In the genomic region with DNA sequence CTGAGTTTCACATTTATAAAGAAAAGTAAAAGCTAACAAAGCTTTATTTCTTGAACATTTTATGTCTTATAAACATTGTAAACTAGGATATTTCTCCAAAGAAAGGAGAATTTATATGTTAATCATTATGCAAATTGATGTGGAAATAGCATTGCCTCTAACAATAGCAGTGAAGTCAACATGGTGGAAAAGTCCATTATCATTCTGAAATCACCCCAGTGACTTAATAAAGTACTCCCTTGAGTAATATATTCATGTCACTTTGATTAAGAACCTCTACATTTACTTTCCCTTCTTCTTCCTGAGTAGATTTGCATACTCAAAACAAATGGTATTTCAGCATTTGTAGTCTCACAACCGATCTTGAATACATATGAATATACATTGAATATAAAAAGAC, we compare ENCODE assay signal across 11 mouse cellular contexts.
"Had no signal": no experiment of that assay in that cellular context is flagged by ENCODE, and none has a peak within 500 bp of the region (broad histone marks: within the 10 kb centered on the region; RNA-seq: fewer than 3 reads in every experiment).

No protein-coding gene starts in this region.

- H3K27ac ChIP-seq: left cerebral cortex, adult 2 months; limb, embryonic 15.5 days; liver, embryonic 12.5 days; stomach, postnatal 0 days had no signal

- H3K27me3 ChIP-seq: limb, embryonic 15.5 days; liver, embryonic 12.5 days had no signal

- H3K4me3 ChIP-seq: left cerebral cortex, adult 2 months; limb, embryonic 15.5 days; liver, embryonic 12.5 days had no signal

- ATAC-seq: liver, embryonic 12.5 days had no signal

- H3K9me3 ChIP-seq: limb, embryonic 15.5 days; liver, embryonic 12.5 days had no signal

- H3K4me1 ChIP-seq: limb, embryonic 15.5 days; liver, embryonic 12.5 days had no signal

- H3K9ac ChIP-seq: limb, embryonic 15.5 days; liver, embryonic 12.5 days; lung, embryonic 14.5 days had no signal

- H3K36me3 ChIP-seq: limb, embryonic 15.5 days; liver, embryonic 12.5 days had no signal

- H3K4me2 ChIP-seq: limb, embryonic 15.5 days; liver, embryonic 12.5 days; lung, embryonic 14.5 days; midbrain, embryonic 11.5 days had no signal

- DNase-seq: kidney, adult 8-10 months; kidney, postnatal 25 days; lung, embryonic 14.5 days; lung, postnatal 10 days; lung, postnatal 4 days; thymus, postnatal 4 days had no signal
